Mouse (Mus musculus) embryonic facial prominence, embryonic 12.5 days (tissue): Measurements from ENCODE around the gene Cnih3. TPM values are rescaled to one million over a fixed set of nuclear protein-coding genes. Genes with fewer than 3 reads are reported as not detected.

ENCODE experiments used
- ATAC-seq: fragments of 200-750 bp; cut with Nextera tagmentation; 2 replicates; pipeline ENCODE4 v1.8.0; 2017; ENCODE audit not compliant: insufficient number of reproducible peaks, insufficient read depth, low FRiP score, low TSS enrichment
- H3K27ac ChIP-seq: fragments of 300-500 bp; sonication (generic); 2 replicates; pipeline ENCODE4 v1.5.1; 2016; ENCODE audit warnings: mild to moderate bottlenecking
- H3K27me3 ChIP-seq: fragments of 300-500 bp; sonication (generic); 2 replicates; pipeline ENCODE4 v1.6.1; 2016; ENCODE audit warnings: mild to moderate bottlenecking, moderate library complexity
- H3K36me3 ChIP-seq: fragments of 300-500 bp; sonication (generic); 2 replicates; pipeline ENCODE4 v1.6.1; 2016; ENCODE audit warnings: mild to moderate bottlenecking
- H3K4me1 ChIP-seq: fragments of 300-500 bp; sonication (generic); 2 replicates; pipeline ENCODE4 v1.6.1; 2016
- H3K4me2 ChIP-seq: fragments of 300-500 bp; sonication (generic); replicated peaks from 2 replicates; pipeline ENCODE4 v1.6.1; 2016; ENCODE audit warnings: mild to moderate bottlenecking, moderate library complexity
- H3K4me3 ChIP-seq: fragments of 300-500 bp; sonication (generic); 2 replicates; pipeline ENCODE4 v1.5.1; 2016; ENCODE audit warnings: mild to moderate bottlenecking
- H3K9ac ChIP-seq: fragments of 300-500 bp; sonication (generic); 2 replicates; pipeline ENCODE4 v1.6.1; 2016; ENCODE audit warnings: mild to moderate bottlenecking, moderate library complexity
- H3K9me3 ChIP-seq: fragments of 300-500 bp; sonication (generic); 2 replicates; pipeline ENCODE4 v1.6.1; 2016; ENCODE audit warnings: mild to moderate bottlenecking, moderate library complexity
- WGBS: fragments of 180-500 bp; shearing (Covaris S2); methylation state at CpG from one replicate; pipeline ENCODE4 v1.1.7; 2016; 5-methylcytosine and 5-hydroxymethylcytosine counted together
- polyA plus RNA-seq: library from polyadenylated mRNA; unstranded; fragments of >200 nt; fragmentation: Nextera tagmentation; extraction: Ambion mirVana; gene quantifications from 2 replicates; pipeline ENCODE4 v1.2.1, GENCODE M21; 2016

Cnih3 gene
- polyA plus RNA-seq, 1 experiment from 2014 or later, result 0.54 TPM

- 0 out of 2 replicates have a peak, but pooled peaks cover 6% of the 10 kb centered on the region for H3K4me1 ChIP-seq
- H3K4me3 ChIP-seq, result no peak overlapping the region
- H3K9me3 ChIP-seq, result no peaks in the 10 kb centered on the region
- H3K4me2 ChIP-seq, result no peak overlapping the region
- no peak for ATAC-seq
- 81% methylated on average over 9 of the region's 9 CpGs for WGBS
- H3K27me3 ChIP-seq, result no peaks in the 10 kb centered on the region
- no peaks in the 10 kb centered on the region for H3K36me3 ChIP-seq
- H3K27ac ChIP-seq, result no peak overlapping the region
- H3K9ac ChIP-seq, result no peak overlapping the region
These were observed 22.4 kb downstream of the Cnih3 start for GRCm38 (mm10) chr1:181374627-181375374.

GRCm38 (mm10) chr1:181376431-181376830 is 24.0 kb downstream of the Cnih3 start:
- Histone ChIP-seq H3K4me2 (no peak overlapping the region), H3K36me3 (no peaks in the 10 kb centered on the region), H3K4me3 (no peak overlapping the region), H3K9me3 (no peaks in the 10 kb centered on the region), H3K4me1 (no peaks in the 10 kb centered on the region), H3K27ac (no peak overlapping the region), H3K9ac (no peak overlapping the region), H3K27me3 (no peaks in the 10 kb centered on the region)
- ATAC-seq, result no peak
- WGBS, result 72% methylated on average over 8 of the region's 8 CpGs

GRCm38 (mm10) chr1:181379664-181380063 is 27.2 kb downstream of the Cnih3 start:
- no peak overlapping the region for H3K9ac ChIP-seq
- no peaks in the 10 kb centered on the region for H3K27me3 ChIP-seq
- ATAC-seq, result 0 out of 2 replicates have a peak, but pooled peaks have one; percentile 47
- WGBS, result 25% methylated on average over 8 of the region's 8 CpGs
- no peaks in the 10 kb centered on the region for H3K4me1 ChIP-seq
- H3K4me3 ChIP-seq, result no peak overlapping the region
- no peak overlapping the region for H3K4me2 ChIP-seq
- H3K9me3 ChIP-seq, result no peaks in the 10 kb centered on the region
- H3K27ac ChIP-seq, result no peak overlapping the region
- no peaks in the 10 kb centered on the region for H3K36me3 ChIP-seq

- no peak overlapping the region for H3K4me3 ChIP-seq
- H3K9ac ChIP-seq, result no peak overlapping the region
- H3K9me3 ChIP-seq, result no peaks in the 10 kb centered on the region
- 85% methylated on average over 12 of the region's 12 CpGs for WGBS
- no peak overlapping the region for H3K4me2 ChIP-seq
- H3K36me3 ChIP-seq, result no peaks in the 10 kb centered on the region
- no peak for ATAC-seq
- no peaks in the 10 kb centered on the region for H3K4me1 ChIP-seq
- no peaks in the 10 kb centered on the region for H3K27me3 ChIP-seq
- H3K27ac ChIP-seq, result no peak overlapping the region
These were observed 29.1 kb downstream of the Cnih3 start for GRCm38 (mm10) chr1:181381410-181382010.

- no peaks in the 10 kb centered on the region for H3K9me3 ChIP-seq
- no peak overlapping the region for H3K4me3 ChIP-seq
- no peaks in the 10 kb centered on the region for H3K36me3 ChIP-seq
- no peaks in the 10 kb centered on the region for H3K4me1 ChIP-seq
- H3K27ac ChIP-seq, result no peak overlapping the region
- H3K27me3 ChIP-seq, result no peaks in the 10 kb centered on the region
- H3K9ac ChIP-seq, result no peak overlapping the region
- no peak overlapping the region for H3K4me2 ChIP-seq
- no peak for ATAC-seq
- 82% methylated on average over 2 of the region's 2 CpGs for WGBS
These were observed 36.8 kb downstream of the Cnih3 start for GRCm38 (mm10) chr1:181389264-181389663.

- Histone ChIP-seq H3K27me3 (no peaks in the 10 kb centered on the region), H3K9me3 (no peaks in the 10 kb centered on the region), H3K4me3 (no peak overlapping the region), H3K27ac (no peak overlapping the region), H3K36me3 (no peaks in the 10 kb centered on the region), H3K9ac (no peak overlapping the region), H3K4me1 (no peaks in the 10 kb centered on the region), H3K4me2 (no peak overlapping the region)
- no peak for ATAC-seq
- WGBS, result 97% methylated on average over 2 of the region's 2 CpGs
These were observed 40.1 kb downstream of the Cnih3 start for GRCm38 (mm10) chr1:181392489-181392888.

GRCm38 (mm10) chr1:181393250-181394149 is 41.1 kb downstream of the Cnih3 start:
- WGBS, result 71% methylated on average over 6 of the region's 6 CpGs
- Histone ChIP-seq H3K27ac (no peak overlapping the region), H3K4me2 (no peak overlapping the region), H3K9ac (no peak overlapping the region), H3K9me3 (no peaks in the 10 kb centered on the region), H3K4me1 (no peaks in the 10 kb centered on the region), H3K4me3 (no peak overlapping the region), H3K27me3 (no peaks in the 10 kb centered on the region), H3K36me3 (no peaks in the 10 kb centered on the region)
- no peak for ATAC-seq

GRCm38 (mm10) chr1:181395234-181395828 is 42.9 kb downstream of the Cnih3 start:
- no peaks in the 10 kb centered on the region for H3K36me3 ChIP-seq
- H3K9ac ChIP-seq, result no peak overlapping the region
- H3K27me3 ChIP-seq, result no peaks in the 10 kb centered on the region
- no peak overlapping the region for H3K4me2 ChIP-seq
- no peak for ATAC-seq
- no peak overlapping the region for H3K27ac ChIP-seq
- H3K9me3 ChIP-seq, result no peaks in the 10 kb centered on the region
- no peak overlapping the region for H3K4me3 ChIP-seq
- 82% methylated on average over 6 of the region's 6 CpGs for WGBS
- no peaks in the 10 kb centered on the region for H3K4me1 ChIP-seq

- no peak overlapping the region for H3K4me3 ChIP-seq
- no peak overlapping the region for H3K4me2 ChIP-seq
- no peak for ATAC-seq
- no peaks in the 10 kb centered on the region for H3K36me3 ChIP-seq
- H3K9ac ChIP-seq, result no peak overlapping the region
- no peaks in the 10 kb centered on the region for H3K4me1 ChIP-seq
- H3K27me3 ChIP-seq, result no peaks in the 10 kb centered on the region
- no peak overlapping the region for H3K27ac ChIP-seq
- 81% methylated on average over 3 of the region's 3 CpGs for WGBS
- H3K9me3 ChIP-seq, result no peaks in the 10 kb centered on the region
These were observed 46.8 kb downstream of the Cnih3 start for GRCm38 (mm10) chr1:181399179-181399578.

- H3K4me3 ChIP-seq, result no peak overlapping the region
- H3K36me3 ChIP-seq, result no peaks in the 10 kb centered on the region
- no peak overlapping the region for H3K4me2 ChIP-seq
- no peak for ATAC-seq
- no peak overlapping the region for H3K9ac ChIP-seq
- H3K9me3 ChIP-seq, result no peaks in the 10 kb centered on the region
- H3K27me3 ChIP-seq, result no peaks in the 10 kb centered on the region
- 74% methylated on average over 7 of the region's 7 CpGs for WGBS
- no peak overlapping the region for H3K27ac ChIP-seq
- no peaks in the 10 kb centered on the region for H3K4me1 ChIP-seq
These were observed 50.6 kb downstream of the Cnih3 start for GRCm38 (mm10) chr1:181403056-181403455.

- no peak overlapping the region for H3K27ac ChIP-seq
- H3K9ac ChIP-seq, result no peak overlapping the region
- ATAC-seq, result no peak
- H3K27me3 ChIP-seq, result no peaks in the 10 kb centered on the region
- no peaks in the 10 kb centered on the region for H3K36me3 ChIP-seq
- no peaks in the 10 kb centered on the region for H3K9me3 ChIP-seq
- WGBS, result 78% methylated on average over 11 of the region's 11 CpGs
- H3K4me1 ChIP-seq, result no peaks in the 10 kb centered on the region
- H3K4me3 ChIP-seq, result no peak overlapping the region
- no peak overlapping the region for H3K4me2 ChIP-seq
These were observed 54.9 kb downstream of the Cnih3 start for GRCm38 (mm10) chr1:181407281-181407680.
